Mouse (Mus musculus): ENCODE measurements around the gene Zfp69. TPM values are rescaled to one million over a fixed set of nuclear protein-coding genes. Genes with fewer than 3 reads are reported as not detected.
A peak's percentile ranks its signal among the peaks of the same experiment; 100 is the strongest.

The Zfp69 gene
- total and polyA plus RNA-seq, 3 experiments: 1.5 to 3.5 (median 3.2) TPM

DNA sequence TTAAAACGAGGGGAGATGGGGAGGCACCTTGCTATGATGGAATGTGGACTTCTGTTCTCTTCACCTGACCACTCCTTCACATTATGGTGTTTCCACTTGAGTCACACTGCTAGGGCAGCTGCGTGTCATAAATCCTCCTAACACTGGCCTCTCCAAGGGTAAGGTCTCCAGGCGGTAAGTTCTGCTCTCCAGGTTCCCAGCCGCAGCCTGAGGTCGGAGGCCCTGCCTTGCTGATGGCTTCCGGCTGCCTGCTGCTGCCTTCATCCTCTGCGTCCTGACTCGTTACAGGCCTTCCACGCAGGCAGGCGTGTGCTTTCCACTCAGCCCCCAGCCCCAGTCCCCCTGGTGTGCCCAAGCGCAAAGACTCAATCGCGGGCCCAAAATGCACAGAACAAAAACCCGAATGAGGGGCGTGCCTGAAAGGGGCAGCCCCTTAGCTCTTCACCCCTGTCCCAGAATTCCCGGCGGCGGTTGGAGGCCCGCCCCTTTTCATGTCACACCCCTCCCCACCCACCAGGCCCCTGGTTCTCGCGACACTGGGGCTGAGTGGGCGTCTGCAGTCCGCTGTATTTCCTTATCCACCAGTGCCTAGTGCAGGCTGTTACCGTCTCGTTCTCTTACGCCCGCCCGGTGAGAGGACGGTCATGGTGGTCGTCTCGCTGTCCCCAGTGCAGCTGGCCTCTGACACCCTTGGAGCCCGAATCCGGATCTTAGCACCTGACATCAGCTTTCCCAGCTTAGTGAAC is 26.8 kb downstream of the Zfp69 start, which contains the start of gene Exo5:
Exo5 (minus strand) TSS at position 464 of the 746 bp plus-strand sequence.
- DNase-seq: peak; percentile 94

DNA sequence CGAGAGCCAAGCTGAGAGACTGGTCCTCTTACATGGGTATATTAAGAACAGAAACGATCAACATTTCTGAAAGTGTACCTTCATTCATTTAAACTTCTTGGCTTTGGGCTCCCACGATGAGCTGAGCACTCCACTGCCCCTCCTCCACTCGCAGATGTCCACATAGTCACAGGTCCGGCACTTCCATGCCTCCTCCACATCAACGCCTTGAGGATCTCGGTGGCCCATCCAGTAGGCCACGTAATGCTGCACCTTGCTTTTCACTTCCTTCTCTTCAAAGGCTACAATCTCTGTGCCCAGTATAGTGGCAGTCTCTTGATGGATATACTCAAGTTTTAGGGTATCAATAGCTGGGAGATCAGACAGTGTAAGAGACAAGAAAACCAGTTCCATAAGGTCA is 30.0 kb downstream of the Zfp69 start:
- DNase-seq: no peak

DNA sequence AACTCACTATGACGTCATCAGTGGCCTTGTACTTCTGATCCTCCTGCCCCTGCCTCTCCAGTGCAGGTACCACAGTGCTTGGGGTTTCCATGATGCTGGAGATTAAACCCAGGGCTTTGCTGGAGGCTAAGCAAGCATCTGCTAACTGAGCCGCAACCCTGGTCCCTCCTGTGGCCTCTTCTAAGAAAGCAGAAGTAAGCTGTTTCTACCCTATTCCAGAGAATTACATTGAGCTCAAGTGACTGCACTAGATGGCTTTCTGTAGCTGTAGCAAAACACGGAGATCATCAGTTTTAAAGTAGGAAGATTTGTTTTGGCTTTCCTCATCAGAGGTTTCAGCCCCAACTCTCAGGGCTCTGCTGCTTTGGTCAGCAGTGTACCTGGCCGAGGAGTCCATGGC is 37.0 kb downstream of the Zfp69 start:
- no peak for DNase-seq

- DNase-seq: no peak
These were observed 37.6 kb downstream of the Zfp69 start for GRCm38 (mm10) chr4:120913861-120914260.

DNA sequence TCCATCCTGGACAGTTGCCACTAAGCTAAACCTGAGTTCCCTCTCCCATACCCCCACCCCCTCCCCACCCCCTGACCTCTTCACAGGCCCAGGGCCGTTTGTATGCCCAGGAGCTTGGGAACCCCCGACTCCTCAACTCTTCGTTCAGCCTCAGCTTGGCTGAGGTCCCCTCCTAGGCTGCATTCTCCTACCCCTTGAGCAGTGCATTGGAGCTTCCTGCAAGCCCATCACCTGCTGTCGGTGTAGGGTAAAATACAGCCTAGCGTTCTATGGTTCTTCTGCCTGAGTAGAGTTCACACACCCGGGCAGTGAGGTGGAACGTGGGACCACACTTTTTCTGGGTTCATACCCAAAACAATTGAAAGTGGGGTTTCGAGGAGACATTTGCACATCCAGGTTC is 38.1 kb downstream of the Zfp69 start:
- DNase-seq: no peak

GRCm38 (mm10) chr4:120912866-120913265 is 38.6 kb downstream of the Zfp69 start:
- no peak for DNase-seq

- DNase-seq: no peak
These were observed 40.4 kb downstream of the Zfp69 start for GRCm38 (mm10) chr4:120911086-120911485.

- DNase-seq: peak; percentile 36
These were observed 41.8 kb downstream of the Zfp69 start for GRCm38 (mm10) chr4:120909558-120910150.

DNA sequence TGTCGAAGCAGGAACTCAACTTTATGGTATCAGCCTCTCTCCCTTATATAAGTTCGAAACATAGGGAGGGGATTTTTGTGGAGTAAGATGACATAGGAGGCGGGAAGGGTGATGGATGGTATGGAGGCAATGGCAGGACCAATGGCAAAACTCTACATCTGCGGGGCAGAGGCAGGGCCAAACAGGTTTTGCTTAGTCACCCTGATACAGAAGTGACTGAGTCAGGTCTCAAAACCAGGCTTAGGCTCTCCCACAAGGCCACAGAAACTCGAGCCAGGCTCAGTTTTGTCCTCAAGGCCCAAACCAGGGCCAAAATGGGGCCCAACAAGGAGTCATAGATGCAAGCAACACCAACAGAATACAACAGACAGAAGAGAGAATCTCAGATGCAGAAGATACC is 45.9 kb downstream of the Zfp69 start:
- peak; percentile 24 for DNase-seq

DNA sequence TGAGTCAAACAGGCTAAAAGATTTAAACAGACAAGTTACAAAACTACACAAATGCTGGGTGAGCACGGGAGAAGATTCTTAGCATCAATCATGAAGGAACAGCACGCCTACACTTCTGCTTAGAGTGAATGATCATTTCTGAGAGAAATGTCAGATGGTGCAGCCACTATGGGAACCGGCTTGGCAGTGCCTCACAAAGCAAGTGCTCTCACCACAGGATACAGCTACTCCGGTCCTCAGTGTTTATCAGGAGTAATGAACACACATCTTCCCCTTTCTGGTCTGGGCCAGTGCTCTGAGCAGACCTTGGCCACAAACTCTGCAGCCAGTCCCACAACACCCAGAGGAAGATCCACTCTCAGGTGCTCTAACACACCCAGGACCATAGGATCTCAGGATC is 47.0 kb downstream of the Zfp69 start:
- DNase-seq: no peak

DNA sequence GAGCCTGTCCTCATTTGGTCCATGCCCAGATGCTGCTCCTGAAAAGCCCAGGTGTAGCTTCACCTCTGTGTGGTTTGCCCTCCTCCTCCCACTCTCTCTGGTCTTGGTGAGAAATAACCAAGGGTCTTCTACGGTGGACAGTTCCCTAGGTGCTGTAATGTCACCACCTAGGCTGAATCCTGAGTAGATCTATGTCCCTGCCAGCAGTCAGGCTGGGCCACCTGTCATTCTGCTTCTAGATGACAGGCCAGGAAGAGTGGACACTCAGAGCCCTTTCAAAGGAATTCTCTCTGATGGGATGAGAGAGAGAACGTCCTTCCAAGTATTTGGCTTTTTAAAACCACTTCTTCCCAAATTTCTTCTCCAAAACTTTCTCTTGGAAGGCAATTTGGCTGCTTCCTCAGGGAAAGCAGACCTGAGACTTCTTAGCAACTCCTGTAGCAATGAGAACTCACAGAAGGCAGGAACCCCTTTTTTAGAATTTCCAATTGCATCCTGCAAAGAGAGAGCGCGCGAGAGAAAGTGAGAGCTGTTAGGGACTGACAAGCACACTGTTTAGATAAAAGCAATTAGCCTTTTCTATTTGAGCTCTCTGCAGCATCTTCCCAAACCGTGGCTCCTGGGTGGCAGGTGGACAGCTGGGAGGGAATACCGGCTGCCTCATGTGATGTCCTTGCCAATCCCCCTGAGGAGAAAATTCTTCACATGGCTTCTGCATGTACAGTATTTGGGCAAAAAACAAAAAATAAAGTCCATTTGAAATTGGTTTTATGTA is 55.5 kb downstream of the Zfp69 start:
- no peak for DNase-seq

- no peak for DNase-seq
These were observed 56.3 kb downstream of the Zfp69 start for GRCm38 (mm10) chr4:120895226-120895625.

DNA sequence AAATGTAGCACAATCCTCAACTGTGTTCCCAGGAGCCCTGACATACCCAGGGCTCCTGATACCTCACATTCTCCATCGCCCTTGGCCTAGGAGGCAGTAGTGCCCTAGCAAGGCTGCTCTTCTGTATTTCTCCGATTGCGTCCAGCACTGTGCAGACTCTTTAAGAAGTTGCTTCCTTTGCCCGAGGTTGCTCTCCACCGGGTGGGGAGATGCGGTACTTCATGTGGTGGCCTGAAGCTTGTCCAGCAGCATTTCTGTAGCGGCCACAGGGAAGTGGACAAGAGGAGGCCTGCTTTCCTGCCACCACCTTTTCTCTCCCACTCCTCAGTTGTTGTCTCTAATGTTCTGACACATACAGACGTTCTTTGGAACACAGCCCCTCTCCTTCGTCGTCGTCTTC is 56.9 kb downstream of the Zfp69 start:
- DNase-seq: no peak

GRCm38 (mm10) chr4:120893656-120894401 is 57.7 kb downstream of the Zfp69 start:
- DNase-seq: no peak

- DNase-seq: no peak
These were observed 59.0 kb downstream of the Zfp69 start for GRCm38 (mm10) chr4:120892516-120892915.

- no peak for DNase-seq
These were observed 59.5 kb downstream of the Zfp69 start for GRCm38 (mm10) chr4:120891960-120892359.

GRCm38 (mm10) chr4:120890754-120891440 is 60.6 kb downstream of the Zfp69 start:
- no peak for DNase-seq

DNA sequence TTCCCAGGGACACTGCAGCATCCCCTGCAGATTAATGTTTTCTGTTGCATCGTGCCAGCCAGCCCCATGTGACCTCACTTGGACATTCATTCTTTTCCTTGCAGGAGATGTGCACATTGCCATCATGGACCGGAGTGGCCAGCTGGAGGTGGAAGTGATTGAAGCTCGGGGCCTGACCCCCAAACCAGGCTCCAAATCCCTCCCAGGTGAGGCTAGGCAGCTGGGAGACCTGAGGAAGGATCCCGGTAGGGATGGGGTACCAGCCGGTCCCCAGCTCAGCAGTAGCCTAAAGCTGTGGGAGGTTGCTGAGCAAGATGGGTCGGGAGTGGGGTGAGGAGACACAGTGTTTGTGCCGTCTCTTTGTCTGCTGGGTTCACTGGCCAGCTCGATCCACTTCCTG is 62.6 kb downstream of the Zfp69 start:
- DNase-seq: no peak

- peak; percentile 59 for DNase-seq
These were observed 64.0 kb downstream of the Zfp69 start for GRCm38 (mm10) chr4:120887381-120888112.

GRCm38 (mm10) chr4:120886811-120887210 is 64.7 kb downstream of the Zfp69 start:
- DNase-seq: no peak

- DNase-seq: no peak
These were observed 65.4 kb downstream of the Zfp69 start for GRCm38 (mm10) chr4:120886131-120886530.

All from adrenal gland, adult 2 months (tissue).